Mouse (Mus musculus): ENCODE measurements around the gene Smndc1.
"Not testable (repeated sequence)": the region's sequence is repeated elsewhere in the genome, so short reads cannot be mapped to it uniquely, and the experiment has no call there.

The Smndc1 gene

GRCm38 (mm10) chr19:53412149-53412848 lies 21.9 kb upstream of the Smndc1 start:
- no peak for DNase-seq (ENCODE audit: low spot score)

- no peak for DNase-seq (ENCODE audit: low spot score)
Observed at GRCm38 (mm10) chr19:53409663-53410307, 19.4 kb upstream of the Smndc1 start.

- DNase-seq (ENCODE audit: low spot score), result no peak
Observed at GRCm38 (mm10) chr19:53408398-53408797, 18.0 kb upstream of the Smndc1 start.

- no peak for DNase-seq (ENCODE audit: low spot score)
Observed at GRCm38 (mm10) chr19:53407350-53407749, 17.0 kb upstream of the Smndc1 start.

- DNase-seq (ENCODE audit: low spot score), result no peak
Observed at GRCm38 (mm10) chr19:53405810-53406209, 15.4 kb upstream of the Smndc1 start.

- DNase-seq (ENCODE audit: low spot score), result no peak
Observed at GRCm38 (mm10) chr19:53404837-53405356, 14.5 kb upstream of the Smndc1 start.

- DNase-seq (ENCODE audit: low spot score), result no peak
Observed at GRCm38 (mm10) chr19:53404219-53404836, 13.9 kb upstream of the Smndc1 start.

- DNase-seq (ENCODE audit: low spot score), result no peak
Observed at GRCm38 (mm10) chr19:53402741-53403432, 12.5 kb upstream of the Smndc1 start.

GRCm38 (mm10) chr19:53400332-53401110 lies 10.1 kb upstream of the Smndc1 start:
- DNase-seq (ENCODE audit: low spot score), result no peak

GRCm38 (mm10) chr19:53399213-53399612 lies 8.8 kb upstream of the Smndc1 start:
- no peak for DNase-seq (ENCODE audit: low spot score)

- no peak for DNase-seq (ENCODE audit: low spot score)
Observed at GRCm38 (mm10) chr19:53397451-53398233, 7.3 kb upstream of the Smndc1 start.

GRCm38 (mm10) chr19:53395805-53396204 lies 5.4 kb upstream of the Smndc1 start:
- DNase-seq (ENCODE audit: low spot score), result not testable (repeated sequence)

GRCm38 (mm10) chr19:53394956-53395355 lies 4.6 kb upstream of the Smndc1 start:
- DNase-seq (ENCODE audit: low spot score), result not testable (repeated sequence)

- DNase-seq (ENCODE audit: low spot score), result no peak
Observed at GRCm38 (mm10) chr19:53394552-53394951, 4.2 kb upstream of the Smndc1 start.

GRCm38 (mm10) chr19:53393646-53394045 lies 3.3 kb upstream of the Smndc1 start:
- DNase-seq (ENCODE audit: low spot score), result no peak

GRCm38 (mm10) chr19:53392781-53393343 lies 2.5 kb upstream of the Smndc1 start:
- no peak for DNase-seq (ENCODE audit: low spot score)

GRCm38 (mm10) chr19:53391787-53392186 lies 1.4 kb upstream of the Smndc1 start:
- no peak for DNase-seq (ENCODE audit: low spot score)

GRCm38 (mm10) chr19:53391386-53391785 lies 1.0 kb upstream of the Smndc1 start:
- DNase-seq (ENCODE audit: low spot score), result no peak

GRCm38 (mm10) chr19:53389851-53390431 lies 437 bp downstream of the Smndc1 start:
- no peak for DNase-seq (ENCODE audit: low spot score)

- DNase-seq (ENCODE audit: low spot score), result no peak
Observed at GRCm38 (mm10) chr19:53389417-53389816, 961 bp downstream of the Smndc1 start.
